Mouse (Mus musculus): Measurements from ENCODE around the gene Pdcd6. TPM values are rescaled to one million over a fixed set of nuclear protein-coding genes. Genes with fewer than 3 reads are reported as not detected.

Gene Pdcd6
- polyA plus RNA-seq, 1 experiment from 2014 or later = 83.0 TPM

- WGBS = 91% methylated on average over 3 of the region's 3 CpGs
These were observed 2.8 kb downstream of the Pdcd6 start for GRCm38 (mm10) chr13:74314616-74315015.

GRCm38 (mm10) chr13:74305780-74306179 lies 11.6 kb downstream of the Pdcd6 start:
- H3K27me3 ChIP-seq = no peaks in the 10 kb centered on the region
- no peak for ATAC-seq (replicated peaks; ENCODE audit: insufficient number of reproducible peaks, insufficient read depth, low FRiP score, low read depth)
- 82% methylated on average over 1 of the region's 1 CpGs for WGBS
- no peaks in the 10 kb centered on the region for H3K4me1 ChIP-seq (replicated peaks)
- H3K4me3 ChIP-seq = no peak overlapping the region
- H3K4me2 ChIP-seq = no peak overlapping the region
- no peak overlapping the region for H3K27ac ChIP-seq
- H3K9ac ChIP-seq = no peak overlapping the region
- H3K36me3 ChIP-seq = peaks cover 67% of the 10 kb centered on the region
- no peaks in the 10 kb centered on the region for H3K9me3 ChIP-seq (replicated peaks)

More at GRCm38 (mm10) chr13:74314616-74315015, 2.8 kb downstream of the Pdcd6 start:
- H3K4me1 ChIP-seq (replicated peaks) = peaks cover 14% of the 10 kb centered on the region
- no peak overlapping the region for H3K9ac ChIP-seq
- no peaks in the 10 kb centered on the region for H3K27me3 ChIP-seq
- peaks cover 28% of the 10 kb centered on the region for H3K36me3 ChIP-seq
- H3K9me3 ChIP-seq (replicated peaks) = no peaks in the 10 kb centered on the region
- ATAC-seq (replicated peaks; ENCODE audit: insufficient number of reproducible peaks, insufficient read depth, low FRiP score, low read depth) = no peak
- no peak overlapping the region for H3K27ac ChIP-seq
- H3K4me2 ChIP-seq = no peak overlapping the region
- no peak overlapping the region for H3K4me3 ChIP-seq

GRCm38 (mm10) chr13:74305380-74305779 lies 12.0 kb downstream of the Pdcd6 start:
- WGBS = 89% methylated on average over 6 of the region's 6 CpGs
- no peaks in the 10 kb centered on the region for H3K27me3 ChIP-seq
- peaks cover 64% of the 10 kb centered on the region for H3K36me3 ChIP-seq
- H3K4me1 ChIP-seq (replicated peaks) = no peaks in the 10 kb centered on the region
- H3K27ac ChIP-seq = no peak overlapping the region
- H3K4me2 ChIP-seq = no peak overlapping the region
- H3K9ac ChIP-seq = no peak overlapping the region
- no peak overlapping the region for H3K4me3 ChIP-seq
- no peak for ATAC-seq (replicated peaks; ENCODE audit: insufficient number of reproducible peaks, insufficient read depth, low FRiP score, low read depth)
- no peaks in the 10 kb centered on the region for H3K9me3 ChIP-seq (replicated peaks)

- Histone ChIP-seq H3K4me1 (replicated peaks) (no peaks in the 10 kb centered on the region), H3K36me3 (peaks cover 39% of the 10 kb centered on the region), H3K9ac (no peak overlapping the region), H3K4me3 (no peak overlapping the region), H3K4me2 (no peak overlapping the region), H3K27me3 (no peaks in the 10 kb centered on the region), H3K9me3 (replicated peaks) (no peaks in the 10 kb centered on the region), H3K27ac (no peak overlapping the region)
- 81% methylated on average over 10 of the region's 10 CpGs for WGBS
- no peak for ATAC-seq (replicated peaks; ENCODE audit: insufficient number of reproducible peaks, insufficient read depth, low FRiP score, low read depth)
These were observed 15.0 kb downstream of the Pdcd6 start for GRCm38 (mm10) chr13:74302050-74303037.

GRCm38 (mm10) chr13:74301607-74301984 lies 15.8 kb downstream of the Pdcd6 start:
- Histone ChIP-seq H3K4me2 (no peak overlapping the region), H3K27me3 (no peaks in the 10 kb centered on the region), H3K36me3 (peaks cover 35% of the 10 kb centered on the region), H3K9ac (no peak overlapping the region), H3K9me3 (replicated peaks) (no peaks in the 10 kb centered on the region), H3K4me1 (replicated peaks) (no peaks in the 10 kb centered on the region), H3K27ac (no peak overlapping the region), H3K4me3 (no peak overlapping the region)
- ATAC-seq (replicated peaks; ENCODE audit: insufficient number of reproducible peaks, insufficient read depth, low FRiP score, low read depth) = no peak; the same call in 1 of the 2 replicates
- WGBS = 65% methylated on average over 6 of the region's 6 CpGs

- Histone ChIP-seq H3K4me3 (no peak overlapping the region), H3K9me3 (replicated peaks) (no peaks in the 10 kb centered on the region), H3K4me1 (replicated peaks) (no peaks in the 10 kb centered on the region), H3K27ac (no peak overlapping the region), H3K36me3 (peaks cover 31% of the 10 kb centered on the region), H3K27me3 (no peaks in the 10 kb centered on the region), H3K4me2 (no peak overlapping the region), H3K9ac (no peak overlapping the region)
- ATAC-seq (replicated peaks; ENCODE audit: insufficient number of reproducible peaks, insufficient read depth, low FRiP score, low read depth) = peak; percentile 59; the same call in 1 of the 2 replicates
- WGBS = 40% methylated on average over 4 of the region's 4 CpGs
These were observed 16.3 kb downstream of the Pdcd6 start for GRCm38 (mm10) chr13:74300925-74301606.

- no peak overlapping the region for H3K4me3 ChIP-seq
- H3K9ac ChIP-seq = no peak overlapping the region
- 65% methylated on average over 7 of the region's 7 CpGs for WGBS
- H3K4me1 ChIP-seq (replicated peaks) = peaks cover 5% of the 10 kb centered on the region; the same call in 1 of the 2 replicates
- H3K4me2 ChIP-seq = no peak overlapping the region
- H3K27me3 ChIP-seq = peaks cover 15% of the 10 kb centered on the region
- ATAC-seq (replicated peaks; ENCODE audit: insufficient number of reproducible peaks, insufficient read depth, low FRiP score, low read depth) = no peak
- H3K27ac ChIP-seq = no peak overlapping the region
- no peaks in the 10 kb centered on the region for H3K36me3 ChIP-seq
- no peaks in the 10 kb centered on the region for H3K9me3 ChIP-seq (replicated peaks)
These were observed 21.0 kb downstream of the Pdcd6 start for GRCm38 (mm10) chr13:74296376-74296775.

- Histone ChIP-seq H3K36me3 (no peaks in the 10 kb centered on the region), H3K27ac (no peak within 1 kb of the TSS), H3K9me3 (replicated peaks) (no peaks in the 10 kb centered on the region), H3K4me3 (peak within 1 kb of the TSS; percentile 36), H3K4me2 (peak within 1 kb of the TSS; percentile 62), H3K9ac (no peak within 1 kb of the TSS; the same call in 1 of the 2 replicates), H3K27me3 (peaks cover 23% of the 10 kb centered on the region), H3K4me1 (replicated peaks) (peaks cover 5% of the 10 kb centered on the region; the same call in 1 of the 2 replicates)
- WGBS = under 1% methylated on average over 27 of the region's 27 CpGs
- peak; percentile 66; the same call in 1 of the 2 replicates for ATAC-seq (replicated peaks; ENCODE audit: insufficient number of reproducible peaks, insufficient read depth, low FRiP score, low read depth)
These were observed 25.2 kb downstream of the Pdcd6 start, which contains the start of gene Ahrr for GRCm38 (mm10) chr13:74292167-74292566. Ahrr (minus strand) TSS chr13:74292331.

GRCm38 (mm10) chr13:74289646-74290045 lies 27.7 kb downstream of the Pdcd6 start:
- no peak for ATAC-seq (replicated peaks; ENCODE audit: insufficient number of reproducible peaks, insufficient read depth, low FRiP score, low read depth)
- peaks cover 23% of the 10 kb centered on the region for H3K27me3 ChIP-seq
- peaks cover 5% of the 10 kb centered on the region; the same call in 1 of the 2 replicates for H3K4me1 ChIP-seq (replicated peaks)
- no peaks in the 10 kb centered on the region for H3K36me3 ChIP-seq
- 74% methylated on average over 5 of the region's 5 CpGs for WGBS
- H3K27ac ChIP-seq = no peak overlapping the region
- H3K4me3 ChIP-seq = no peak overlapping the region
- no peak overlapping the region for H3K4me2 ChIP-seq
- H3K9ac ChIP-seq = no peak overlapping the region
- H3K9me3 ChIP-seq (replicated peaks) = no peaks in the 10 kb centered on the region

GRCm38 (mm10) chr13:74282299-74282698 lies 35.1 kb downstream of the Pdcd6 start:
- H3K36me3 ChIP-seq = no peaks in the 10 kb centered on the region
- H3K4me2 ChIP-seq = no peak overlapping the region
- no peaks in the 10 kb centered on the region for H3K9me3 ChIP-seq (replicated peaks)
- H3K4me1 ChIP-seq (replicated peaks) = no peaks in the 10 kb centered on the region
- no peak for ATAC-seq (replicated peaks; ENCODE audit: insufficient number of reproducible peaks, insufficient read depth, low FRiP score, low read depth)
- no peaks in the 10 kb centered on the region for H3K27me3 ChIP-seq
- WGBS = 76% methylated on average over 1 of the region's 2 CpGs
- H3K9ac ChIP-seq = no peak overlapping the region
- no peak overlapping the region for H3K27ac ChIP-seq
- no peak overlapping the region for H3K4me3 ChIP-seq

- ATAC-seq (replicated peaks; ENCODE audit: insufficient number of reproducible peaks, insufficient read depth, low FRiP score, low read depth) = no peak
- Histone ChIP-seq H3K27ac (no peak overlapping the region), H3K9ac (no peak overlapping the region), H3K9me3 (replicated peaks) (no peaks in the 10 kb centered on the region), H3K36me3 (no peaks in the 10 kb centered on the region), H3K4me1 (replicated peaks) (no peaks in the 10 kb centered on the region), H3K27me3 (no peaks in the 10 kb centered on the region), H3K4me3 (no peak overlapping the region), H3K4me2 (no peak overlapping the region)
- WGBS = 52% methylated on average over 4 of the region's 4 CpGs
These were observed 41.7 kb downstream of the Pdcd6 start for GRCm38 (mm10) chr13:74275726-74276125.
